Mouse (Mus musculus) heart, postnatal 0 days (tissue): ENCODE results near the gene Mxra7. TPM values are rescaled to one million over a fixed set of nuclear protein-coding genes. Genes with fewer than 3 reads are reported as not detected.

Experiments used
- ATAC-seq: fragments of 200-750 bp; cut with Nextera tagmentation; 2 replicates; pipeline ENCODE4 v1.8.0; 2017; ENCODE audit warnings: low read depth, moderate number of reproducible peaks, moderate library complexity; ENCODE audit not compliant: insufficient read depth
- DNase-seq: peaks from one replicate; pipeline ENCODE4 v3.0.0-alpha.2; 2016; ENCODE audit warnings: low spot score
- H3K27ac ChIP-seq: fragments of 300-500 bp; sonication (generic); 2 replicates; pipeline ENCODE4 v1.5.1; 2014; ENCODE audit warnings: low read depth, mild to moderate bottlenecking
- H3K27me3 ChIP-seq: fragments of 300-500 bp; sonication (generic); 2 replicates; pipeline ENCODE4 v1.6.1; 2014; ENCODE audit warnings: low read length, mixed read lengths; ENCODE audit not compliant: control insufficient read depth, insufficient read depth
- H3K36me3 ChIP-seq: fragments of 300-500 bp; sonication (generic); replicated peaks from 2 replicates; pipeline ENCODE4 v1.6.1; 2014; ENCODE audit warnings: low read length, mixed read lengths; ENCODE audit not compliant: control insufficient read depth, insufficient read depth
- H3K4me1 ChIP-seq: fragments of 300-500 bp; sonication (generic); 2 replicates; pipeline ENCODE4 v1.6.1; 2014; ENCODE audit warnings: antibody characterized with exemption; ENCODE audit not compliant: control insufficient read depth, insufficient read depth
- H3K4me2 ChIP-seq: fragments of 300-500 bp; sonication (generic); 2 replicates; pipeline ENCODE4 v1.6.1; 2014; ENCODE audit warnings: low read depth, mild to moderate bottlenecking, low read length, moderate library complexity
- H3K4me3 ChIP-seq: fragments of 300-500 bp; sonication (generic); 2 replicates; pipeline ENCODE4 v1.5.1; 2014; ENCODE audit warnings: low read depth, low read length
- H3K9ac ChIP-seq: fragments of 300-500 bp; sonication (generic); replicated peaks from 2 replicates; pipeline ENCODE4 v1.6.1; 2014; ENCODE audit warnings: low read depth, low read length, mixed read lengths
- H3K9me3 ChIP-seq: fragments of 300-500 bp; sonication (generic); replicated peaks from 2 replicates; pipeline ENCODE4 v1.6.1; 2016; ENCODE audit warnings: low read length; ENCODE audit not compliant: control insufficient read depth
- CTCF ChIP-seq: IDR thresholded peaks from 2 replicates; pipeline ENCODE4 v1.5.1; 2016; ENCODE audit warnings: antibody characterized with exemption, control low read depth, low read depth
- EP300 ChIP-seq: IDR thresholded peaks from 2 replicates; pipeline ENCODE4 v1.6.1; 2016; ENCODE audit warnings: antibody characterized with exemption, low read depth
- WGBS: fragments of 180-500 bp; shearing (Covaris S2); extraction: QIAGEN DNeasy Blood & Tissue Kit; methylation state at CpG from one replicate; pipeline ENCODE4 v1.1.7; 2014; 5-methylcytosine and 5-hydroxymethylcytosine counted together
- polyA plus RNA-seq: library from polyadenylated mRNA; unstranded; fragments of >200 nt; fragmentation: Nextera tagmentation; extraction: Ambion mirVana; gene quantifications from 2 replicates; pipeline ENCODE4 v1.2.1, GENCODE M21; 2015
- total RNA-seq: library from RNA; depleted of rRNA; stranded (reverse); fragments of >200 nt; gene quantifications from 2 replicates; pipeline ENCODE4 v1.2.3, GENCODE M21; 2014; ENCODE audit warnings: low replicate concordance

The Mxra7 gene
- total and polyA plus RNA-seq, 2 experiments from 2014 or later, result 6.3 to 21.7 TPM

DNA sequence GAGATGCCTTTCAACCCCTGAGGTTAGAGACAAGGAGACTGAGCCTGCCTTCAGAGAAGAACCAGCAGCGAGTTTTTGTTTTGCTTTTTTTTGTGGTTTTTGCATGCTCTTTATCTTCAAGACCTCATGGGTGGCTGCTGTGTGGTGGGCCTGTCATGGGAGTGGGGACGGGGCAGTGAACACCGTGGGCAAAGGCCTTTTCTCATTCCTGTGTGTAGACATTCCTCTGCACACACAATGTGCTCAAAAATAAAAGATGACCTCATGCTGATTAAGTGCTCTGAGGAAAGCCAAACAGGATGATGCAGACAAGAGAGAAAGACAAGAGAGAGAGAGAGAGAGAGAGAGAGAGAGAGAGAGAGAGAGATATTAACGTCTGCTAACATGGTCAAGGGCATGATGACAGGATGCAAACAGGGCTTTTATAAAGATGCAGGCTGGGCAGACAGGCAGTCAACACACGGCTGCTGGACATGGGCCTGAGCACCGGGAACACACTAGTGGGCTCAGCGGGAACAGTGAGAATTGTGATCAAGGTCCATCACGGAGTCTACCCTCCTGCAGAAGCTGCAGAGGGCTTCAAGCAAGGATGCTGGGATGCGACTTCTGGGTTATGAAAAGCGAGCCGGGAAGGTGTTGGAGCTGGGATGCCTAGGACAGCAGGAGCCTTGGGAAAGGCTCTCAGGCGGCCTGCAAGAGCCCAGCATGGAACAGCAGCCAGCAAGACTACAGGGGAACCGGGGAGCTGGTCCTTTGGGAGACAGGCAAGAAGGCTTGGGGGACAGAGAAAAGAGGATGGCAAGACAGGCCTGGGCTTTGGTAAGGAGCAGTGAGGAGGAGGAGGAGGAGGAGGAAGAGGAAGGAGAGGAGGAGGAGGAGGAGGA, 6.5 kb downstream of the Mxra7 start:
- H3K27ac ChIP-seq, result peak overlapping the region; percentile 81
- peak; percentile 41; the same call in 1 of the 2 replicates for TF ChIP-seq EP300
- TF ChIP-seq CTCF, result no peak
- 0 out of 2 replicates have a peak overlapping the region, but pooled peaks have one; percentile 5 for H3K9ac ChIP-seq
- H3K27me3 ChIP-seq, result no peaks in the 10 kb centered on the region
- H3K36me3 ChIP-seq, result no peaks in the 10 kb centered on the region
- WGBS, result 16% methylated on average over 13 of the region's 13 CpGs
- peak overlapping the region; percentile 29; the same call in 1 of the 2 replicates for H3K4me2 ChIP-seq
- H3K4me3 ChIP-seq, result no peak overlapping the region
- peaks cover 40% of the 10 kb centered on the region for H3K4me1 ChIP-seq
- no peaks in the 10 kb centered on the region for H3K9me3 ChIP-seq
- ATAC-seq, result peak; percentile 80
- peak; percentile 90 for DNase-seq

DNA sequence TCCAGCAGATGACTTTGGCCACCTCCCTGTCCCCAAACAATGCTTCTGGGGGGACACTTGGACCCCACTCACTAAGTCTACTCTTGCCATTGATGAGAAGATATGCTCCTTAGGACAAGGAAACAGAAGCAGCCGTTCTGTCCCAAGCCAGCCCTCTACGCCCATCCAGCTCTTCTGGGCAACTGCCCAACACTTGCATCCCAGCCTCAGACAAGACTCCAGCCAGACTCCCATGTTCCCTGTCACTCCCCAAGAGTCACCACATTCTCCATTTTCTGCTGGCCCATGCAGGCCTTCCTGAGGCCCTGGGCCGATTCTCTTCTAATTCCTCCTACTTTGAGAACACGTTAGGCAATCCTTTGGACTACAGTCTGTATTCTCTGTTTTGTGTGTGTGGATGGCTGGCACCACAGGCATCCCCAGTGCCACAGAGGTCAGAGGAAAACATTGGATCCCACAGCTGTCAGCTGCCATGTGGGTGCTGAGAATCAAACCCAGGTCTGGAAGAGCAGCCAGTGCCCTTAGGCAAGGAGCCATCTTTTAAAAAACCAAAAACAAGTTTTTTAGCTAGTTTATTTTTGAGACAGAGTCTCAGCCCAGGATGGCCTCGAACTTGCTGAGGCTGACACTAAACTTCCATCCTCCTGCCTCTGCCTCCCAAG, 7.8 kb downstream of the Mxra7 start:
- Histone ChIP-seq H3K9me3 (no peaks in the 10 kb centered on the region), H3K9ac (no peak overlapping the region), H3K36me3 (no peaks in the 10 kb centered on the region), H3K27me3 (no peaks in the 10 kb centered on the region), H3K27ac (peak overlapping the region; percentile 81), H3K4me3 (no peak overlapping the region), H3K4me1 (peaks cover 41% of the 10 kb centered on the region), H3K4me2 (no peak overlapping the region)
- 59% methylated on average over 5 of the region's 5 CpGs for WGBS
- DNase-seq (no peak), ATAC-seq (no peak)
- no peak for TF ChIP-seq EP300
- TF ChIP-seq CTCF, result no peak

GRCm38 (mm10) chr11:116818722-116819121, 9.1 kb downstream of the Mxra7 start:
- DNase-seq, result no peak
- Histone ChIP-seq H3K27ac (0 out of 2 replicates have a peak overlapping the region, but pooled peaks have one; percentile 81), H3K36me3 (no peaks in the 10 kb centered on the region), H3K27me3 (no peaks in the 10 kb centered on the region), H3K9me3 (no peaks in the 10 kb centered on the region), H3K4me3 (no peak overlapping the region), H3K4me1 (peaks cover 54% of the 10 kb centered on the region), H3K9ac (no peak overlapping the region), H3K4me2 (no peak overlapping the region)
- TF ChIP-seq CTCF (no peak), EP300 (no peak)
- no peak for ATAC-seq
- 49% methylated on average over 8 of the region's 8 CpGs for WGBS

DNA sequence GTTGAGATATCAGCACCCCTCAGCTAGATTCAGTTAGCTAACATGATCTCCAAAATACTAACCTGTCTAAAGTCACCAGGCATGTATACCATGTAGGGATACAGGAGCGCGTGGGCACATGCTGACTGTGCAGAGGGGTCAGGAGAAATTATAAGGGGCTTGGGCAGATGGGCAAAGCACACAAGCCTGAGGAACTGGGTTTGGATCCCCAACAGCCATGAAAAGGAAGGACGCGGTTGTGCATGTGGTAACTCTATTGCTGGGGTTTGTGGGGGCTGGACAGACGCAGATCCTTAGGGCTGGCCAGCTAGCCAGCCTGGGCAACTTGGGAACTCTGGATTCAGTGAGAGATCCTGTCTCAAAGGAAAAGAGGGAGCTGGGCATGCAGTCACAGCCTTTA, 10.3 kb downstream of the Mxra7 start:
- ATAC-seq (no peak), DNase-seq (no peak)
- no peak overlapping the region for H3K4me3 ChIP-seq
- no peaks in the 10 kb centered on the region for H3K9me3 ChIP-seq
- no peak overlapping the region for H3K4me2 ChIP-seq
- peak overlapping the region; percentile 49; the same call in 1 of the 2 replicates for H3K27ac ChIP-seq
- H3K27me3 ChIP-seq, result no peaks in the 10 kb centered on the region
- WGBS, result 90% methylated on average over 5 of the region's 5 CpGs
- no peaks in the 10 kb centered on the region for H3K36me3 ChIP-seq
- TF ChIP-seq EP300, result no peak
- TF ChIP-seq CTCF, result no peak
- peaks cover 63% of the 10 kb centered on the region for H3K4me1 ChIP-seq
- no peak overlapping the region for H3K9ac ChIP-seq

GRCm38 (mm10) chr11:116816769-116817168, 11.1 kb downstream of the Mxra7 start:
- 51% methylated on average over 5 of the region's 5 CpGs for WGBS
- H3K4me2 ChIP-seq, result no peak overlapping the region
- peak; percentile 63 for DNase-seq
- H3K9ac ChIP-seq, result no peak overlapping the region
- peak; percentile 21; the same call in 1 of the 2 replicates for ATAC-seq
- no peaks in the 10 kb centered on the region for H3K27me3 ChIP-seq
- TF ChIP-seq CTCF (no peak), EP300 (no peak)
- no peak overlapping the region for H3K4me3 ChIP-seq
- no peaks in the 10 kb centered on the region for H3K9me3 ChIP-seq
- H3K4me1 ChIP-seq, result peaks cover 57% of the 10 kb centered on the region
- no peaks in the 10 kb centered on the region for H3K36me3 ChIP-seq
- peak overlapping the region; percentile 49; the same call in 1 of the 2 replicates for H3K27ac ChIP-seq
